Mouse (Mus musculus): ENCODE data around the gene Tmcc1.

DNA sequence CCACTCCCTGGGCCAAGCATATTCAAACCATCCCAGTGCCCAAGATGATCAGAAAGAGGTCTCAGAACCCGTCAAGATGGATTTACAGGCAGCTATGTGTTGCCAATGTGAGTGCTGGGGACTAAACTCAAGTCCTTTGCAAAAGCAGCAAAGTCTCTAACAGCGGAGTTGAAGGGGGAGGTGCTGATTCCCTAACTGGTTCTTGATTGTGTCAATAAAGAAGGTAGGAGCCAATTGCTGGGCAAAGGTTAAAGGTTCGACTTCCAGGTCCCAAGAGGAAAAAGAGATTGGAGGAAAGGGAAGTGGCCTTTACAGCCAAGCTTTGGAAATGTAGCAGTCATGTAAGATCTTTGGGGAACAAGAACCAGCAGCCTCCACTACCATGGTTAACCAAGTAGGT lies 12.6 kb downstream of the Tmcc1 start:
- TF ChIP-seq CTCF (IDR thresholded peaks at IDR 0.05; ENCODE audit: borderline replicate concordance, extremely low read depth, insufficient read depth, insufficient read length) (no peak), POLR2A (IDR thresholded peaks at IDR 0.05; ENCODE audit: borderline replicate concordance, extremely low read depth, insufficient read depth, insufficient read length, poor library complexity, severe bottlenecking) (no peak)
